ENCODE assay signal across 14 mouse cellular contexts in genomic region chr2:9331630-9332352, GRCm38 (mm10).
DNase-seq lines count a peak whose midpoint lies in the region; ATAC-seq and TF ChIP-seq lines count a peak whose summit lies in the region.
"Had no signal": no experiment of that assay in that cellular context is flagged by ENCODE, and none has a peak within 500 bp of the region (broad histone marks: within the 10 kb centered on the region; RNA-seq: fewer than 3 reads in every experiment).

No protein-coding gene starts in this region.

- H3K9me3 ChIP-seq in intestine, embryonic 14.5 days (ENCODE audit: control insufficient read depth, low read length) = no peaks in the 10 kb centered on the region
- H3K9me3 ChIP-seq in intestine, postnatal 0 days (ENCODE audit: control insufficient read depth) = no peaks in the 10 kb centered on the region
- H3K9me3 ChIP-seq: midbrain, embryonic 12.5 days had no signal

- H3K9ac ChIP-seq in intestine, embryonic 14.5 days (ENCODE audit: low read length) = no peak overlapping the region
- no peak overlapping the region for H3K9ac ChIP-seq in intestine, postnatal 0 days (ENCODE audit: low read depth, low read length)
- H3K9ac ChIP-seq: midbrain, embryonic 12.5 days had no signal

- no peaks in the 10 kb centered on the region for H3K4me1 ChIP-seq in intestine, embryonic 14.5 days (replicated peaks; ENCODE audit: control insufficient read depth, insufficient read depth, low read length)
- no peaks in the 10 kb centered on the region for H3K4me1 ChIP-seq in intestine, postnatal 0 days (replicated peaks; ENCODE audit: control insufficient read depth, insufficient read depth, low read length)
- H3K4me1 ChIP-seq: midbrain, embryonic 12.5 days had no signal

- intact Hi-C loops in left cerebral cortex, postnatal 25 days (cut with DNase I) = no loop called here
- intact Hi-C loops in gastrocnemius, postnatal 36 days (cut with DNase I) = no loop called here

- no peaks in the 10 kb centered on the region for H3K36me3 ChIP-seq in intestine, embryonic 14.5 days (ENCODE audit: control insufficient read depth, insufficient read depth, low read length)
- no peaks in the 10 kb centered on the region for H3K36me3 ChIP-seq in intestine, postnatal 0 days (ENCODE audit: control insufficient read depth, insufficient read depth)
- H3K36me3 ChIP-seq: midbrain, embryonic 12.5 days had no signal

- DNase-seq in intestine, embryonic 14.5 days (ENCODE audit: low spot score) = peak; percentile 59
- peak; percentile 15 for DNase-seq in right cerebral cortex, adult 18-20 months
- no peak for DNase-seq in right cerebral cortex, postnatal 4 days
- DNase-seq in left cerebral cortex, postnatal 25 days (ENCODE audit: low spot score in 2 of 2) = peak; percentile 22 to 61
- peak; percentile 51 for DNase-seq in telencephalon, adult 2 months (ENCODE audit: low read depth, low spot score)
- DNase-seq in adrenal gland, postnatal 25 days = no peak
- DNase-seq in gastrocnemius, postnatal 36 days = no peak
- DNase-seq: adrenal gland, adult 2 months; cerebellum, postnatal 25 days; gastrocnemius, adult 2 months; heart, postnatal 4 days; thymus, postnatal 4 days had no signal

- H3K4me2 ChIP-seq in intestine, embryonic 14.5 days (ENCODE audit: low read length) = 0 out of 2 replicates have a peak overlapping the region, but pooled peaks have one; percentile 2
- H3K4me2 ChIP-seq in intestine, postnatal 0 days (replicated peaks; ENCODE audit: low read depth) = no peak overlapping the region
- H3K4me2 ChIP-seq: midbrain, embryonic 12.5 days had no signal

- H3K27me3 ChIP-seq in intestine, embryonic 14.5 days (replicated peaks; ENCODE audit: control insufficient read depth, insufficient read depth, low read length) = no peaks in the 10 kb centered on the region
- no peaks in the 10 kb centered on the region for H3K27me3 ChIP-seq in intestine, postnatal 0 days (replicated peaks; ENCODE audit: control insufficient read depth, insufficient read depth, low read length)
- H3K27me3 ChIP-seq: midbrain, embryonic 12.5 days had no signal

- no peak for TF ChIP-seq CTCF in intestine, postnatal 0 days (IDR thresholded peaks at IDR 0.05; ENCODE audit: low read depth)

- H3K4me3 ChIP-seq in intestine, embryonic 14.5 days (ENCODE audit: low read depth, low read length) = no peak overlapping the region
- H3K4me3 ChIP-seq in intestine, postnatal 0 days (ENCODE audit: low read depth, low read length) = no peak overlapping the region
- H3K4me3 ChIP-seq: gastrocnemius, adult 2 months; midbrain, embryonic 12.5 days had no signal

- ATAC-seq in intestine, embryonic 14.5 days (replicated peaks; ENCODE audit: low FRiP score, low TSS enrichment, low read depth) = no peak
- ATAC-seq in intestine, postnatal 0 days = no peak

- 35% methylated on average over 16 of the region's 16 CpGs for WGBS in intestine, embryonic 14.5 days
- WGBS in intestine, postnatal 0 days = 39% methylated on average over 16 of the region's 16 CpGs

- H3K27ac ChIP-seq in intestine, embryonic 14.5 days (ENCODE audit: low read depth) = no peak overlapping the region
- no peak overlapping the region for H3K27ac ChIP-seq in intestine, postnatal 0 days (ENCODE audit: low read depth, low read length)
- H3K27ac ChIP-seq: gastrocnemius, adult 2 months; midbrain, embryonic 12.5 days had no signal

Comparison
In these comparisons a context has a peak if more than half of its experiments do, and no peak if none do; other contexts are left out.
1. DNase-seq: peak in intestine, embryonic 14.5 days (single experiment), right cerebral cortex, adult 18-20 months (single experiment), left cerebral cortex, postnatal 25 days (2 of 2) and telencephalon, adult 2 months (single experiment); none in right cerebral cortex, postnatal 4 days (single experiment), adrenal gland, postnatal 25 days (single experiment) and gastrocnemius, postnatal 36 days (0 of 2).